Mouse (Mus musculus) cerebellum, adult 2 months (tissue): ENCODE data around the gene Igf2r. TPM values are rescaled to one million over a fixed set of nuclear protein-coding genes. Genes with fewer than 3 reads are reported as not detected.

Experiments
- DNase-seq, 2 experiments: peaks; one replicate each; pipeline ENCODE4 v3.0.0; 2021
- H3K27ac ChIP-seq: fragments of 200-500 bp; 2 replicates; pipeline ENCODE4 v1.5.1; 2012; ENCODE audit warnings: low read length, control low read depth, inconsistent platforms; ENCODE audit not compliant: insufficient read depth
- H3K27me3 ChIP-seq: fragments of 200-500 bp; 2 replicates; pipeline ENCODE4 v1.6.1; 2012; ENCODE audit warnings: inconsistent platforms, mild to moderate bottlenecking, low read length, moderate library complexity; ENCODE audit not compliant: control insufficient read depth, insufficient read depth
- H3K4me1 ChIP-seq: fragments of 200-500 bp; 2 replicates; pipeline ENCODE4 v1.6.1; 2011; ENCODE audit warnings: low read length; ENCODE audit not compliant: control insufficient read depth, insufficient read depth
- H3K4me3 ChIP-seq: fragments of 200-500 bp; replicated peaks from 2 replicates; pipeline ENCODE3; 2011; ENCODE audit warnings: mild to moderate bottlenecking, low read depth, low read length, control low read depth; ENCODE audit not compliant: insufficient read depth
- CTCF ChIP-seq: fragments of 200-500 bp; IDR thresholded peaks from 2 replicates; pipeline ENCODE4 v1.5.1; 2011; ENCODE audit warnings: low read depth, mild to moderate bottlenecking, control low read depth, low read length, moderate library complexity, borderline replicate concordance; ENCODE audit not compliant: insufficient read depth
- POLR2A ChIP-seq: fragments of 200-500 bp; IDR thresholded peaks from 2 replicates; pipeline ENCODE4 v1.6.1; 2011; ENCODE audit warnings: low read length, control low read depth, borderline replicate concordance; ENCODE audit not compliant: insufficient read depth
- WGBS: fragments of 180-500 bp; shearing (Covaris S2); methylation state at CpG from one replicate; pipeline ENCODE4 v1.1.7; 2018; 5-methylcytosine and 5-hydroxymethylcytosine counted together
- polyA plus RNA-seq: library from polyadenylated mRNA; depleted of rRNA; stranded (reverse); fragments of >200 nt; gene quantifications from 2 replicates; pipeline ENCODE4 v1.2.3, GENCODE M21; 2012; rRNA removed

The Igf2r gene
- polyA plus RNA-seq, 1 experiment: 18.1 TPM

DNA sequence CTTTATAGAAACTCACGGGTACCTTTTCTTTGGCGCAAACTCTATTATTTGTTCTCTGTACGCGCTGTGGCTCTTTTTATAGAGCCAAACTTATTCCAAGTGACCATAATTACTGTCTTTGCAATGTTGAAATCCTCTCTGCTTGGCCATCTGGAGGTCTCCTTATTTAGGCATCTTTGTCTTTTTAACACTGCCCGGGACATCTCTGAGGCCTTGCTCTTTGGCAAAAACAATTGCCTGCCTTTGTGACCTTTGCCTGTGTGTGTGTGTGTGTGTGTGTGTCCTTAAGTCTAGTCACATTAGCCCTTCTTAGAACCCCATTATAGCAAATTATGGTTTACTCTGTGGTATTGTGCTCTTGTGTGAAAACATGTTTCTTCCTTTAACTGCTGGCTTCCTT lies 124.0 kb downstream of the Igf2r start:
- H3K4me1 ChIP-seq: no peaks in the 10 kb centered on the region
- no peaks in the 10 kb centered on the region for H3K27me3 ChIP-seq
- 68% methylated on average over 5 of the region's 5 CpGs for WGBS
- H3K4me3 ChIP-seq: no peak overlapping the region
- no peak overlapping the region for H3K27ac ChIP-seq
- TF ChIP-seq CTCF (no peak), POLR2A (no peak)
- no peak for DNase-seq

GRCm38 (mm10) chr17:12641087-12641486 lies 128.4 kb downstream of the Igf2r start:
- 66% methylated on average over 4 of the region's 4 CpGs for WGBS
- Histone ChIP-seq H3K27ac (no peak overlapping the region), H3K4me1 (no peaks in the 10 kb centered on the region), H3K27me3 (no peaks in the 10 kb centered on the region), H3K4me3 (no peak overlapping the region)
- DNase-seq: no peak
- TF ChIP-seq CTCF: no peak
- TF ChIP-seq POLR2A: no peak

- Histone ChIP-seq H3K27me3 (no peaks in the 10 kb centered on the region), H3K4me1 (no peaks in the 10 kb centered on the region), H3K27ac (no peak overlapping the region), H3K4me3 (no peak overlapping the region)
- TF ChIP-seq CTCF (no peak), POLR2A (no peak)
- WGBS: 89% methylated on average over 3 of the region's 3 CpGs
- no peak for DNase-seq
Measured at GRCm38 (mm10) chr17:12639585-12639984, 129.9 kb downstream of the Igf2r start.

GRCm38 (mm10) chr17:12634814-12635213 lies 134.7 kb downstream of the Igf2r start:
- Histone ChIP-seq H3K4me1 (no peaks in the 10 kb centered on the region), H3K27ac (no peak overlapping the region), H3K4me3 (no peak overlapping the region), H3K27me3 (no peaks in the 10 kb centered on the region)
- TF ChIP-seq POLR2A: no peak
- TF ChIP-seq CTCF: no peak
- WGBS: 42% methylated on average over 4 of the region's 4 CpGs
- DNase-seq: no peak

Other genes starting within 250 kb of the Igf2r start
- 0.16 and 0.27 TPM in 2 replicates for gene Slc22a2, start 185.5 kb downstream of the Igf2r start, polyA plus RNA-seq
- 0.19 and 0.46 TPM in 2 replicates for gene Slc22a1, start 93.8 kb downstream of the Igf2r start, polyA plus RNA-seq
- gene Mas1, start 98.5 kb upstream of the Igf2r start, polyA plus RNA-seq: 0.25 and 0.44 TPM in 2 replicates
- gene Mrgprh, start 106.4 kb upstream of the Igf2r start, polyA plus RNA-seq: 0.51 and 0.62 TPM in 2 replicates
- gene Pnldc1, start 140.6 kb upstream of the Igf2r start, polyA plus RNA-seq: 3.1 and 4.5 TPM in 2 replicates
- gene Tcp1, start 146.0 kb upstream of the Igf2r start, polyA plus RNA-seq: 145 and 156 TPM in 2 replicates
- gene Mrpl18, start 146.7 kb upstream of the Igf2r start, polyA plus RNA-seq: 80.0 and 85.6 TPM in 2 replicates
- 1.4 and 1.7 TPM in 2 replicates for gene Acat3, start 170.9 kb upstream of the Igf2r start, polyA plus RNA-seq
- 45.4 and 50.6 TPM in 2 replicates for gene Acat2, start 191.1 kb upstream of the Igf2r start, polyA plus RNA-seq
- gene Wtap, start 224.5 kb upstream of the Igf2r start, polyA plus RNA-seq: 57.6 and 57.7 TPM in 2 replicates
- 269 and 280 TPM in 2 replicates for gene Sod2, start 237.2 kb upstream of the Igf2r start, polyA plus RNA-seq